Mouse (Mus musculus) hindbrain, postnatal 0 days (tissue): ENCODE measurements around the gene Hoga1. TPM values are rescaled to one million over a fixed set of nuclear protein-coding genes. Genes with fewer than 3 reads are reported as not detected.

ENCODE experiments used
- ATAC-seq: fragments of 200-750 bp; cut with Nextera tagmentation; 2 replicates; pipeline ENCODE4 v1.8.0; 2017; ENCODE audit warnings: mild to moderate bottlenecking, moderate TSS enrichment, moderate library complexity
- DNase-seq: peaks from one replicate; pipeline ENCODE4 v3.0.0-alpha.2; 2015; ENCODE audit warnings: low spot score
- H3K27ac ChIP-seq: fragments of 300-500 bp; sonication (generic); 2 replicates; pipeline ENCODE4 v1.5.1; 2014; ENCODE audit warnings: mild to moderate bottlenecking
- H3K27me3 ChIP-seq: fragments of 300-500 bp; sonication (generic); 2 replicates; pipeline ENCODE4 v1.6.1; 2014; ENCODE audit warnings: low read length, mixed read lengths; ENCODE audit not compliant: insufficient read depth
- H3K36me3 ChIP-seq: fragments of 300-500 bp; sonication (generic); 2 replicates; pipeline ENCODE4 v1.6.1; 2014; ENCODE audit warnings: low read length, mixed read lengths; ENCODE audit not compliant: insufficient read depth
- H3K4me1 ChIP-seq: fragments of 300-500 bp; sonication (generic); 2 replicates; pipeline ENCODE4 v1.6.1; 2014; ENCODE audit warnings: antibody characterized with exemption, low read length, mixed read lengths; ENCODE audit not compliant: insufficient read depth
- H3K4me2 ChIP-seq: fragments of 300-500 bp; sonication (generic); 2 replicates; pipeline ENCODE4 v1.6.1; 2014; ENCODE audit warnings: low read depth, mild to moderate bottlenecking, low read length, moderate library complexity, mixed read lengths
- H3K4me3 ChIP-seq: fragments of 300-500 bp; sonication (generic); 2 replicates; pipeline ENCODE4 v1.5.1; 2014; ENCODE audit warnings: low read length
- H3K9ac ChIP-seq: fragments of 300-500 bp; sonication (generic); replicated peaks from 2 replicates; pipeline ENCODE4 v1.6.1; 2014; ENCODE audit warnings: mild to moderate bottlenecking, low read length, moderate library complexity, mixed read lengths
- H3K9me3 ChIP-seq: fragments of 300-500 bp; sonication (generic); 2 replicates; pipeline ENCODE4 v1.6.1; 2016; ENCODE audit warnings: low read length, mixed read lengths
- CTCF ChIP-seq: IDR thresholded peaks from 2 replicates; pipeline ENCODE4 v1.5.1; 2016; ENCODE audit warnings: antibody characterized with exemption, control low read depth, low read depth
- WGBS: fragments of 180-500 bp; shearing (Covaris S2); extraction: QIAGEN DNeasy Blood & Tissue Kit; methylation state at CpG from one replicate; pipeline ENCODE4 v1.1.7; 2014; 5-methylcytosine and 5-hydroxymethylcytosine counted together
- polyA plus RNA-seq: library from polyadenylated mRNA; unstranded; fragments of >200 nt; fragmentation: Nextera tagmentation; extraction: Ambion mirVana; gene quantifications from 2 replicates; pipeline ENCODE4 v1.2.1, GENCODE M21; 2015
- total RNA-seq: library from RNA; depleted of rRNA; stranded (reverse); fragments of >200 nt; gene quantifications from 2 replicates; pipeline ENCODE4 v1.2.3, GENCODE M21; 2014

Hoga1 gene
- total and polyA plus RNA-seq, 2 experiments from 2014 or later, result 3.6 to 3.9 TPM

- H3K4me1 ChIP-seq, result peaks cover 10% of the 10 kb centered on the region
- H3K27me3 ChIP-seq, result no peaks in the 10 kb centered on the region
- no peak for TF ChIP-seq CTCF
- peak within 1 kb of the TSS; percentile 93 for H3K27ac ChIP-seq
- H3K4me2 ChIP-seq, result peak within 1 kb of the TSS; percentile 66
- DNase-seq, result peak; percentile 100
- peak; percentile 98 for ATAC-seq
- no peaks in the 10 kb centered on the region for H3K9me3 ChIP-seq
- H3K36me3 ChIP-seq, result no peaks in the 10 kb centered on the region
- WGBS, result under 1% methylated on average over 55 of the region's 55 CpGs
- peak within 1 kb of the TSS; percentile 90 for H3K9ac ChIP-seq
- H3K4me3 ChIP-seq, result peak within 1 kb of the TSS; percentile 85
Observed at GRCm38 (mm10) chr19:42089748-42090595, 44.6 kb downstream of the Hoga1 start, which contains the start of gene Pi4k2a. Pi4k2a (plus strand) TSS chr19:42090470.

DNA sequence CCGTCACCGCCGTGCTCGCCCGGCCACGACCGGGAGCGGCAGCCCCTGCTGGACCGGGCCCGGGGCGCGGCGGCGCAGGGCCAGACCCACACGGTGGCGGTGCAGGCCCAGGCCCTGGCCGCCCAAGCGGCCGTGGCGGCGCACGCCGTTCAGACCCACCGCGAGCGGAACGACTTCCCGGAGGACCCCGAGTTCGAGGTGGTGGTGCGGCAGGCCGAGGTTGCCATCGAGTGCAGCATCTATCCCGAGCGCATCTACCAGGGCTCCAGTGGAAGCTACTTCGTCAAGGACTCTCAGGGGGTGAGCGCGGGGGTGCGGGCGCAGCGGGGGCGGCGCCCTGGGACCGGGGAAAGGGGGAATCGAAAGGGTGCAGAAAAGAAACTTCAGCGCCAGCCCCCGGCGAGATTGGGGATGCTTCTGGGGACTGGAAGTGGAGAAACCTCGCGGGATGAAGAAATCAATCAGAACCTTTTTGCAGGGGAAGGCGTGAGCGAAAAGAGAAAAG, 45.3 kb downstream of the Hoga1 start:
- Histone ChIP-seq H3K27ac (peak overlapping the region; percentile 93), H3K9ac (peak overlapping the region; percentile 90), H3K4me3 (peak overlapping the region; percentile 85), H3K27me3 (no peaks in the 10 kb centered on the region), H3K9me3 (no peaks in the 10 kb centered on the region), H3K4me2 (peak overlapping the region; percentile 66), H3K36me3 (no peaks in the 10 kb centered on the region), H3K4me1 (peaks cover 10% of the 10 kb centered on the region)
- WGBS, result 0% methylated on average over 52 of the region's 52 CpGs
- ATAC-seq (peak; percentile 57), DNase-seq (peak; percentile 43)
- no peak for TF ChIP-seq CTCF

DNA sequence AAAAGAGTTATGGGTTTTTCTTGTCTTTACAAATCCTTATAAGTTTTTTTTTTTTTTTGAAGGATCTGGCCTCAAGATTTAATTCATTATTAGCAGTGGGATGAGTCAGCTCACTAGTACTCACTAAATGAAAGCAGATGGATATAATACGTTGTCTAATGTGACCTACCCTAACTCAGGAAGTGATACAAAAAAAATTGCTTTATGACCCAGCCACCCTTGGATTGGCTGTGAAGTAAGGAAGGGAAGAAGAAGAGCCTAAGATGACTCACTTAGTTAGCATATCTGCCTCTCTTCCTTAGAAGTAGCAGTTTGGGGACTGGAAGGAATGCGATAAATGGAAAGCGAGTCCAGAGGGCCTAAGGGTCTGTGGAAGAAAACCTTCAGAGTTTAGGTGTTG, 54.0 kb downstream of the Hoga1 start:
- no peak for TF ChIP-seq CTCF
- ATAC-seq (no peak), DNase-seq (no peak)
- Histone ChIP-seq H3K27me3 (no peaks in the 10 kb centered on the region), H3K36me3 (peaks cover 15% of the 10 kb centered on the region; the same call in 1 of the 2 replicates), H3K4me2 (no peak overlapping the region), H3K9ac (no peak overlapping the region), H3K27ac (no peak overlapping the region), H3K4me3 (no peak overlapping the region), H3K9me3 (no peaks in the 10 kb centered on the region), H3K4me1 (no peaks in the 10 kb centered on the region)
- WGBS, result 91% methylated on average over 3 of the region's 3 CpGs

GRCm38 (mm10) chr19:42104681-42105080, 59.3 kb downstream of the Hoga1 start:
- WGBS, result 97% methylated on average over 9 of the region's 9 CpGs
- ATAC-seq, result no peak
- no peak for TF ChIP-seq CTCF
- H3K9ac ChIP-seq, result no peak overlapping the region
- no peak for DNase-seq
- no peak overlapping the region for H3K4me2 ChIP-seq
- H3K4me3 ChIP-seq, result no peak overlapping the region
- H3K27me3 ChIP-seq, result no peaks in the 10 kb centered on the region
- H3K27ac ChIP-seq, result no peak overlapping the region
- peaks cover 36% of the 10 kb centered on the region for H3K36me3 ChIP-seq
- no peaks in the 10 kb centered on the region for H3K9me3 ChIP-seq
- H3K4me1 ChIP-seq, result no peaks in the 10 kb centered on the region

DNA sequence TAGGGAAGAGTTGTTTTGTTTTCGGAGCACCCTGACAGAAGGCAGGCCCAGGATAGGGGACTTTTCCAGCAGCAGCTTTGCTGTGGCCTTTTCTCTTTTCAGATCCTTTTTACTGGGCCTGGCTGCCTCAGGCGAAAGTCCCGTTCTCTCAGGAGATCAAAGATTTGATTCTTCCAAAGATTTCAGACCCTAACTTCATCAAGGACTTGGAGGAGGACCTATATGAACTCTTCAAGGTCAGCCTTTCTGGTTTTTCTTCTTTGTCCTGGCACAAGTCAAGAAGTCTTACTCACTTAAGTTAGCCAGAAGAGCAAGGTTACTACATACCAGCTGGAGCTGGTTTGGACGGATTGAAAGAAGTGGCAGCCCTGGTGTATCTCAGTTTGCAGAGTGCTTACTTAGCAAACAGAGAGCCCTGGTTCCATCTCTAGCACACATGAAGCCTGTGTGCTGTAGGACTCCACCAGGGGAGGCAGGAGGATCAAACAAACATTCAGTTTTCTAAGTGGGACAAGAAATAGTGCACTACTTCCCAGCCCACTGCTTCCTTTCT, 70.4 kb downstream of the Hoga1 start:
- Histone ChIP-seq H3K36me3 (peaks cover 37% of the 10 kb centered on the region), H3K27ac (no peak overlapping the region), H3K9ac (no peak overlapping the region), H3K27me3 (no peaks in the 10 kb centered on the region), H3K4me3 (no peak overlapping the region), H3K4me1 (no peaks in the 10 kb centered on the region), H3K4me2 (no peak overlapping the region), H3K9me3 (no peaks in the 10 kb centered on the region)
- no peak for TF ChIP-seq CTCF
- 93% methylated on average over 4 of the region's 4 CpGs for WGBS
- no peak for ATAC-seq
- no peak for DNase-seq

GRCm38 (mm10) chr19:42118142-42118541, 72.7 kb downstream of the Hoga1 start:
- WGBS, result 96% methylated on average over 9 of the region's 9 CpGs
- no peak for TF ChIP-seq CTCF
- H3K36me3 ChIP-seq, result peaks cover 51% of the 10 kb centered on the region
- H3K4me2 ChIP-seq, result no peak overlapping the region
- no peak overlapping the region for H3K4me3 ChIP-seq
- H3K27ac ChIP-seq, result no peak overlapping the region
- DNase-seq (no peak), ATAC-seq (no peak)
- no peaks in the 10 kb centered on the region for H3K27me3 ChIP-seq
- H3K9ac ChIP-seq, result no peak overlapping the region
- no peaks in the 10 kb centered on the region for H3K9me3 ChIP-seq
- H3K4me1 ChIP-seq, result no peaks in the 10 kb centered on the region

- H3K27me3 ChIP-seq, result no peaks in the 10 kb centered on the region
- H3K36me3 ChIP-seq, result peaks cover 54% of the 10 kb centered on the region
- ATAC-seq, result no peak
- H3K27ac ChIP-seq, result no peak overlapping the region
- no peak overlapping the region for H3K4me2 ChIP-seq
- DNase-seq, result no peak
- WGBS, result 88% methylated on average over 5 of the region's 5 CpGs
- H3K9me3 ChIP-seq, result no peaks in the 10 kb centered on the region
- H3K9ac ChIP-seq, result no peak overlapping the region
- no peak overlapping the region for H3K4me3 ChIP-seq
- no peak for TF ChIP-seq CTCF
- H3K4me1 ChIP-seq, result no peaks in the 10 kb centered on the region
Observed at GRCm38 (mm10) chr19:42118596-42118995, 73.2 kb downstream of the Hoga1 start.
